Mouse (Mus musculus): ENCODE measurements at regions not wholly inside any gene's neighbourhood (a gene's known extent, or its start where the extent isn't known, plus 50 kb on each side); places are given as distances from the start of the nearest gene placed in this dataset.
A peak's percentile ranks its signal among the peaks of the same experiment; 100 is the strongest.

DNA sequence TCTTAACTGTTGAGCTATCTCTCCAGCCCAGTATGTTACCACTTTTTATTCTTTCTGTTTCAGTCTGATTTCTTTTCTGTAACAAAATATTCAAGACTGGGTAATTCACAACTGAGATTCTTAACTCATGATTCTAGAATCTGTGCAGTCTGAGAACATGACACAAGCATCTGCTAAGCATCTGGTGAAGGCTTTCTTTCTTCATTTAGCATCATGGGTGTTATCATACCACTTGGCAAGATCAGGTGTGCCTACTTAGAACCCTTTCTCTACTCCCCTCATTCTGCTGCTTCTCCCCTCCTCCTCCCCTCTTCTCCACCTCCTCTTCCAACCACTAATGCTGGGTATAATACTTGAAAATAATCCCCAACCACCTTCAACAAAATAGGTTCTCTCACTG, 62.1 kb upstream of the Pfn2 start:
- H3K27me3 ChIP-seq (ENCODE audit: control insufficient read depth, insufficient read depth, low read length) = no peaks in the 10 kb centered on the region
- H3K9ac ChIP-seq (ENCODE audit: low read length) = no peak overlapping the region
- H3K9me3 ChIP-seq (ENCODE audit: control insufficient read depth, low read length) = no peaks in the 10 kb centered on the region

DNA sequence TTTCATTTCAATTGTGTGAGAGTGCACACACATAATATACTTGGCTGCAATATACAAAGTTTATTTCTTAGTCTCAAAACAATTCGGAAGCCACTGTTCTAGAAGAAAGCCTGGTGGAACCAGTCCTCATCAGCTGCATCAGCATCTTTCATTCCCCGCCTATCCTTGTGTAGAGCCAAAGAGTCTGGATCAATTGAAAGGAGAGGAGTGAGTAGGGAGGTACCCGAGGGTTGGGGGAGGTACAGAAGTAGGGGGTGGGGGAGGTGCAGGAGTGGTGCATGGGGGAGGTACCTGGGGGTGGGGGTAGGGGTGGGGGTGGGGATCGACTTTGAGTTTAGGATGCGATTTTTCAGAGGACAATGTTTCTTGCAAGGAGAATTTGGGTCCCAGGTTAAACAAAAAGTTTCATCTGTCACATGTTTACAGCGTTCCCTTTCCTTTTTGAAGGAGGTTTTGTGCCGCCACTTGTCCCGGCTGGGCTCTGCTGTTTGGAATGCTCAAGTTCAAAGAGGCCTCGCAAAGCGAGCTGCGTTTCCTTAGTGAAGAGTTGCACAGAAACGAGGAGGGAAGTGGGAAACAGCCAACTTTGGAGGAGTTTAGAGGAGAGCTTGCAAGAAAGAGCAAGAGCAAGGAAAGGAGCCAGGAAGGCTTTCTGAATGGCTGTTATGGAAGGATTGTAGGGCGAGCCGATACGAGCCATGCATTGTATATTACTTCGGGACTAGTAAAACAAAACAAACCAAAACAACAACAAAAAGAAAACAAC, 64.1 kb upstream of the Pfn2 start:
- Histone ChIP-seq H3K9ac (ENCODE audit: low read length) (peak overlapping the region; percentile 18; the same call in 1 of the 2 replicates), H3K4me2 (ENCODE audit: low read depth, severe bottlenecking) (peak overlapping the region; percentile 21; the same call in 1 of the 2 replicates), H3K9me3 (ENCODE audit: control insufficient read depth, low read length) (no peaks in the 10 kb centered on the region), H3K36me3 (ENCODE audit: control insufficient read depth, insufficient read depth, low read length) (no peaks in the 10 kb centered on the region), H3K4me1 (ENCODE audit: control insufficient read depth, insufficient read depth, low read length) (0 out of 2 replicates have a peak, but pooled peaks cover 4% of the 10 kb centered on the region), H3K27me3 (ENCODE audit: control insufficient read depth, insufficient read depth, low read length) (no peaks in the 10 kb centered on the region), H3K4me3 (ENCODE audit: low read depth, low read length) (0 out of 2 replicates have a peak overlapping the region, but pooled peaks have one; percentile 2), H3K27ac (replicated peaks; ENCODE audit: low read depth, low read length) (no peak overlapping the region)
- peak; percentile 65; the same call in 1 of the 2 replicates for ATAC-seq (ENCODE audit: insufficient number of reproducible peaks, low FRiP score, low TSS enrichment, low read depth)
- 21% methylated on average over 16 of the region's 16 CpGs for WGBS
- DNase-seq (ENCODE audit: low spot score) = peak; percentile 50

More for the DNA sequence above, 62.1 kb upstream of the Pfn2 start:
- DNase-seq (ENCODE audit: low spot score) (no peak), ATAC-seq (ENCODE audit: insufficient number of reproducible peaks, low FRiP score, low TSS enrichment, low read depth) (no peak)
- no peak overlapping the region for H3K4me3 ChIP-seq (ENCODE audit: low read depth, low read length)
- 0 out of 2 replicates have a peak, but pooled peaks cover 4% of the 10 kb centered on the region for H3K4me1 ChIP-seq (ENCODE audit: control insufficient read depth, insufficient read depth, low read length)
- no peak overlapping the region for H3K27ac ChIP-seq (replicated peaks; ENCODE audit: low read depth, low read length)
- H3K36me3 ChIP-seq (ENCODE audit: control insufficient read depth, insufficient read depth, low read length) = no peaks in the 10 kb centered on the region
- no peak overlapping the region for H3K4me2 ChIP-seq (ENCODE audit: low read depth, severe bottlenecking)

DNA sequence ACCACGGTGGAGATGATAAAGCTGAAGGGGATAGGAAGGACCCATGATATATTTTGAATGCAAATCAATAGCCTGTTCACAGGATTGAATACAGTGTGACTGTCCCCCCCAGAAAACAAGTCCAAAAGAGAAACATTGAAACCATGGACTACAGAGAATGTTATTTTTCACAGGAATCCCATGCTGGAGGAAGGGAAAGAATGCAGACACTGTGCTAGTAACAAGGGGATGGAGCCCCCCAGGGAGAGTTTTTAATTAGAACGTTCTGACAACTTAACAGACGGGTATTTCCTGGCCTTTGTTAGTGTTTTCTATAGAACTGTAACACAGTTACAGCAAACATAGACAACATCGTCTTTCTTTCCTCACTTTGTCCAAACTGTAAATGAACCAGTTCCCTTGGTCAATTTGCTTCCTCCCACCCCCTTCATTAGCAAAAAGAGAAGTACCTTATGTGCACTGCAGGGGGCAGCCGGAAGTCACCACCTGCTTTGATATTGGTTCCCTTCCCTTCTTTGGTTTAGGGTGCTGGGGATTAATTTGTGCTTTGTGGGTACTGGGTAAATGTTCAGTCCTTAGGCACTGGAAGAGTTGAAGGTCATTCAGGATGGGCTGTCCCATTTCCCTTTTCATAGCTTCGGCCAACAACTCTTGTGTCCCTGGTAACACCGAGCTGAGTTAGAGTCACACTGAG, 64.9 kb upstream of the Pfn2 start:
- Histone ChIP-seq H3K9ac (ENCODE audit: low read length) (peak overlapping the region; percentile 18; the same call in 1 of the 2 replicates), H3K36me3 (ENCODE audit: control insufficient read depth, insufficient read depth, low read length) (no peaks in the 10 kb centered on the region), H3K4me2 (ENCODE audit: low read depth, severe bottlenecking) (peak overlapping the region; percentile 21; the same call in 1 of the 2 replicates), H3K9me3 (ENCODE audit: control insufficient read depth, low read length) (no peaks in the 10 kb centered on the region), H3K4me1 (ENCODE audit: control insufficient read depth, insufficient read depth, low read length) (0 out of 2 replicates have a peak, but pooled peaks cover 4% of the 10 kb centered on the region), H3K27ac (replicated peaks; ENCODE audit: low read depth, low read length) (no peak overlapping the region), H3K27me3 (ENCODE audit: control insufficient read depth, insufficient read depth, low read length) (no peaks in the 10 kb centered on the region), H3K4me3 (ENCODE audit: low read depth, low read length) (no peak overlapping the region)
- no peak for DNase-seq (ENCODE audit: low spot score)
- no peak for ATAC-seq (ENCODE audit: insufficient number of reproducible peaks, low FRiP score, low TSS enrichment, low read depth)
- 55% methylated on average over 7 of the region's 7 CpGs for WGBS

DNA sequence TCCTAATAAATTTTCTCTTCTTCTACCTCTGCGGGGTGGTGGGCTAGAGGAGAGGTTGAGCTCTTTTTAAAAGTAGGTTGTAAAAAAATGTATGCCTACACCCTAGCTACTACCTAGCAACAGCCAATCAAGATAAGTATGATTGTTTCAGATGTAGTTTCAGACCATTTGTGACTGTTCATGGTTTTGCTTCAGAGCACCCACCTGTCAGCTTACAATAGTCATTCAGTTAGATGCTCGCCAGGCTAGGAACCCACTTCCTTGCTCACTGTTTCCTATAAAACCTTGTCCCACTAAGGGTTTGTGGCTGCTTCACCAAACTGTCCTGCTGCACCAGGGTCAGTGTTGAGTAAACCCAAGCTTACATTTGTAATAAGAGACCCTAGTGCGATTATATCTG, 66.8 kb upstream of the Pfn2 start:
- ATAC-seq (ENCODE audit: insufficient number of reproducible peaks, low FRiP score, low TSS enrichment, low read depth) = no peak
- 86% methylated on average over 3 of the region's 3 CpGs for WGBS
- Histone ChIP-seq H3K4me3 (ENCODE audit: low read depth, low read length) (no peak overlapping the region), H3K9ac (ENCODE audit: low read length) (no peak overlapping the region), H3K36me3 (ENCODE audit: control insufficient read depth, insufficient read depth, low read length) (no peaks in the 10 kb centered on the region), H3K4me1 (ENCODE audit: control insufficient read depth, insufficient read depth, low read length) (0 out of 2 replicates have a peak, but pooled peaks cover 4% of the 10 kb centered on the region), H3K9me3 (ENCODE audit: control insufficient read depth, low read length) (no peaks in the 10 kb centered on the region), H3K4me2 (ENCODE audit: low read depth, severe bottlenecking) (no peak overlapping the region), H3K27ac (replicated peaks; ENCODE audit: low read depth, low read length) (no peak overlapping the region), H3K27me3 (ENCODE audit: control insufficient read depth, insufficient read depth, low read length) (no peaks in the 10 kb centered on the region)
- DNase-seq (ENCODE audit: low spot score) = no peak

DNA sequence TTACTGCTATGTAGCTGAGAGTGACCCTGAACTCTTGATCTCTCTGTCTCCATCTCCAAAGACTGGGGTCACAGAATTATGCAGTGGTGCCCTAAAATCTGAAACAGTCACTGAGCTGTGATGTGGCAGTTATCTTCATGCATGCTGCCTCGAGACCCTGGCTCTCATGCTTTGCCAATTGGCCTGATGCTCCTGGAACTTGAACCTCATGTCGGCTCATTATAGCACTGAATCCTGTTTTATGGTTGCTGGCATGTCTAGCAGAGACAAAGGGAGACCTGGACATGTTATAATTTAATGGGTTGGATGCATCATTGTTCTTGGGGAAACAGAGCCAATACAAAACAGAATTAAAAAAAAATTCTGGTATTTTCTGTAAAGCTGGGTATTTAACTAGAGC, 71.0 kb upstream of the Pfn2 start:
- 71% methylated on average over 2 of the region's 2 CpGs for WGBS
- DNase-seq (ENCODE audit: low spot score) (no peak), ATAC-seq (ENCODE audit: insufficient number of reproducible peaks, low FRiP score, low TSS enrichment, low read depth) (no peak)
- Histone ChIP-seq H3K27ac (replicated peaks; ENCODE audit: low read depth, low read length) (no peak overlapping the region), H3K4me1 (ENCODE audit: control insufficient read depth, insufficient read depth, low read length) (no peaks in the 10 kb centered on the region), H3K36me3 (ENCODE audit: control insufficient read depth, insufficient read depth, low read length) (no peaks in the 10 kb centered on the region), H3K4me3 (ENCODE audit: low read depth, low read length) (no peak overlapping the region), H3K27me3 (ENCODE audit: control insufficient read depth, insufficient read depth, low read length) (no peaks in the 10 kb centered on the region), H3K9me3 (ENCODE audit: control insufficient read depth, low read length) (no peaks in the 10 kb centered on the region), H3K9ac (ENCODE audit: low read length) (no peak overlapping the region), H3K4me2 (ENCODE audit: low read depth, severe bottlenecking) (no peak overlapping the region)

DNA sequence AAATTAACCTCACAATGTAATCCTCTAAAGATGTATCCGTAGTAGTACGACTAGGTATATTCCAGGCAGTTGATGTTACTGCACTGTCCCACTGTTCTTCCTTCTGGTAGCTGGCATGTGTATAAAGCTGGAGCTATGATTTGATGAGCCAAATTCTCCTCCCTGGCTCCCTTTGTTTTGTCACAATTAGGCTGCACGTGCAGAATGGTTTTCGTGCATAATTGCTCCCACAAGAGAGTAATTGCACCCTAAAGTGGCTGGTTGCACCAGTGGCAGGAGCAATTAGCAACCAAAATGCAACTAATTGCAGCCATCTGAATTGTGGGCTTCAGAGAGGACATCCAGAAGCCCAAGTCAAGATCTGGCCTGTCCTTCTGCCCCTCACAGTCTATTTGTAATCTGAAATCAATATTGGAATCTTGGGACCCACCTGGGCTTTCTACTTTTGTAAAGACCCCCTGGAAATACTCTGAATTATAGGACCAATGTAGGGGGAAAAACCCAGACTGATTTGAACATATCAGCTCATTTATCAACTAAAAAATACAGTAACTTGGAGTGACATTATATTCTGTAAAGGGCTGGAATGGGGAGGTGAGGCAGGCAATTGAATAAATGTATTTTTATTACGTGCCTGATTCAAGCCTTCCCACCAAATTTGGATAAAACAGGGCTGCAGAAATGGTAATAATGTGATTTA, 71.7 kb upstream of the Pfn2 start:
- ATAC-seq (ENCODE audit: insufficient number of reproducible peaks, low FRiP score, low TSS enrichment, low read depth) (no peak), DNase-seq (ENCODE audit: low spot score) (no peak)
- Histone ChIP-seq H3K27me3 (ENCODE audit: control insufficient read depth, insufficient read depth, low read length) (no peaks in the 10 kb centered on the region), H3K27ac (replicated peaks; ENCODE audit: low read depth, low read length) (no peak overlapping the region), H3K9me3 (ENCODE audit: control insufficient read depth, low read length) (no peaks in the 10 kb centered on the region), H3K4me1 (ENCODE audit: control insufficient read depth, insufficient read depth, low read length) (no peaks in the 10 kb centered on the region), H3K36me3 (ENCODE audit: control insufficient read depth, insufficient read depth, low read length) (no peaks in the 10 kb centered on the region), H3K4me2 (ENCODE audit: low read depth, severe bottlenecking) (no peak overlapping the region), H3K9ac (ENCODE audit: low read length) (no peak overlapping the region), H3K4me3 (ENCODE audit: low read depth, low read length) (no peak overlapping the region)
- WGBS = 54% methylated on average over 5 of the region's 5 CpGs

DNA sequence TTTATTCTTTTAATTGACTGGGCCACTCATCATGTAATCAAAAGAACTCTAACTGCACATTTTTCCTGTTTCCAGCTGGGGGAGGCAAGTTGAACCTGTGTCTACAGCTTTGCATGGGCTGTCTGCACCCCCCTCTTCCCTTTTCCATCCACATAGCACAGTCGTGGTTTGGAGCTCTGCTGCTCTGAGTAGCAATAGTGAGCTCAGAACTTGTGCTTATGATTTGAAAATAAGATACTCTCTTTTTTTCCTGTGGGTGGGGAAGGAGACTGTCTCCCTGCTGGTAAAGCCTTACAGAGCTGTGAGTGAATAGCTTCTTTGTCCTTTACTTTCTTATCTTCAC, 72.2 kb upstream of the Pfn2 start:
- Histone ChIP-seq H3K27me3 (ENCODE audit: control insufficient read depth, insufficient read depth, low read length) (no peaks in the 10 kb centered on the region), H3K4me3 (ENCODE audit: low read depth, low read length) (no peak overlapping the region), H3K9me3 (ENCODE audit: control insufficient read depth, low read length) (no peaks in the 10 kb centered on the region), H3K4me2 (ENCODE audit: low read depth, severe bottlenecking) (no peak overlapping the region), H3K27ac (replicated peaks; ENCODE audit: low read depth, low read length) (no peak overlapping the region), H3K36me3 (ENCODE audit: control insufficient read depth, insufficient read depth, low read length) (no peaks in the 10 kb centered on the region), H3K4me1 (ENCODE audit: control insufficient read depth, insufficient read depth, low read length) (no peaks in the 10 kb centered on the region), H3K9ac (ENCODE audit: low read length) (no peak overlapping the region)
- no peak for ATAC-seq (ENCODE audit: insufficient number of reproducible peaks, low FRiP score, low TSS enrichment, low read depth)
- no peak for DNase-seq (ENCODE audit: low spot score)
- 40% methylated on average over 1 of the region's 1 CpGs for WGBS

DNA sequence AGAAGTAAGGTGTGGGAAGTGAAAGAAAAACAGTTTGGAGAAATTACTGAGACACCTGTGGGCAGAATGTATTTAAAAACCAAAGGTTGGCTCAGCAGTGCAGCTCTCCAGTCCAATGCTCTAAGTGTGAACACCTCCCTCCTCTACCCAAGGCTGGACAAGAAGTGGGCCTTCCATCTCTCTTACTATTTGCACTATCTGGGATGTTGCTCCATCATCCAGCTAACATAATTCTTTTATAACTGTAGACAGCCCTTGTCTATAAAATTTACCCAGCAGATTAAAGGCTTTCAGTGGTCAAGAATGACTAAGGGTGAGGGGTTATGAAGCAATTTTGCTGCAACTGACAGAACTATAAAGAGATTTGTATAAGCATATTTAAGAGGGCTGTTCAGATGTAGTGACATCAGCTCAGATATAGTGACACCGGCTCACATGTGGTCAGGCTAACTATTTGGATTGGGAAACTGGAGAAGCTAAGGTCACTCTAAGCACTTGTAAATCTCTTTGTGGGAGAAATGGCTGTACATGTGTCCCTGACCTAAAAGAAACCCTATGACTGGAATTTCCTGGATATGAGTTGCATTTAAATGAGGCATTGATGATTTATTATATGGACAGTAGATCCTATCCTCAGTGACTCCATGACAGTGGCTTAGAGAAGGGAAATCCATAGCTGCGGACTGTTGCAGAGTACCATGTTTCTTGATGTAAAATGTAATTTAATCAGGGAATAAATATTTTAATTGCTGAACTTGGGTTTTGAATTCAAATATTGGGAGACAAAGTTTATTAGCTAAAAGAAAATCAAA, 73.4 kb upstream of the Pfn2 start:
- ATAC-seq (ENCODE audit: insufficient number of reproducible peaks, low FRiP score, low TSS enrichment, low read depth) = no peak
- Histone ChIP-seq H3K27me3 (ENCODE audit: control insufficient read depth, insufficient read depth, low read length) (no peaks in the 10 kb centered on the region), H3K4me1 (ENCODE audit: control insufficient read depth, insufficient read depth, low read length) (no peaks in the 10 kb centered on the region), H3K27ac (replicated peaks; ENCODE audit: low read depth, low read length) (no peak overlapping the region), H3K4me3 (ENCODE audit: low read depth, low read length) (no peak overlapping the region), H3K36me3 (ENCODE audit: control insufficient read depth, insufficient read depth, low read length) (no peaks in the 10 kb centered on the region), H3K9ac (ENCODE audit: low read length) (no peak overlapping the region), H3K9me3 (ENCODE audit: control insufficient read depth, low read length) (no peaks in the 10 kb centered on the region), H3K4me2 (ENCODE audit: low read depth, severe bottlenecking) (no peak overlapping the region)
- DNase-seq (ENCODE audit: low spot score) = no peak
- 93% methylated on average over 2 of the region's 2 CpGs for whole genome bisulfite sequencing

Measured in limb, embryonic 11.5 days (tissue).